Mouse (Mus musculus) stomach, embryonic 16.5 days (tissue): ENCODE results near the gene Col16a1. TPM values are rescaled to one million over a fixed set of nuclear protein-coding genes. Genes with fewer than 3 reads are reported as not detected.

Experiments used
- ATAC-seq: fragments of 200-750 bp; cut with Nextera tagmentation; 2 replicates; pipeline ENCODE4 v1.8.0; 2017; ENCODE audit warnings: moderate number of reproducible peaks, moderate TSS enrichment; ENCODE audit not compliant: insufficient read depth, low FRiP score
- H3K27ac ChIP-seq: fragments of 300-500 bp; sonication (generic); 2 replicates; pipeline ENCODE4 v1.5.1; 2014; ENCODE audit warnings: low read length
- H3K27me3 ChIP-seq: fragments of 300-500 bp; sonication (generic); 2 replicates; pipeline ENCODE4 v1.6.1; 2014; ENCODE audit warnings: low read length, control low read depth, mixed read lengths; ENCODE audit not compliant: control insufficient read depth, insufficient read depth
- H3K36me3 ChIP-seq: fragments of 300-500 bp; sonication (generic); 2 replicates; pipeline ENCODE4 v1.6.1; 2014; ENCODE audit warnings: low read length; ENCODE audit not compliant: control insufficient read depth, insufficient read depth
- H3K4me1 ChIP-seq: fragments of 300-500 bp; sonication (generic); 2 replicates; pipeline ENCODE4 v1.6.1; 2014; ENCODE audit warnings: low read length, control low read depth, mixed read lengths; ENCODE audit not compliant: control insufficient read depth, insufficient read depth
- H3K4me2 ChIP-seq: fragments of 300-500 bp; sonication (generic); 2 replicates; pipeline ENCODE4 v1.6.1; 2014; ENCODE audit warnings: low read depth, low read length, mixed read lengths
- H3K4me3 ChIP-seq: fragments of 300-500 bp; sonication (generic); replicated peaks from 2 replicates; pipeline ENCODE4 v1.5.1; 2014; ENCODE audit warnings: mild to moderate bottlenecking, low read length
- H3K9ac ChIP-seq: fragments of 300-500 bp; sonication (generic); 2 replicates; pipeline ENCODE4 v1.6.1; 2014; ENCODE audit warnings: low read length
- H3K9me3 ChIP-seq: fragments of 300-500 bp; sonication (generic); replicated peaks from 2 replicates; pipeline ENCODE4 v1.6.1; 2016; ENCODE audit warnings: low read length, control low read depth; ENCODE audit not compliant: control insufficient read depth
- WGBS: fragments of 180-500 bp; shearing (Covaris S2); extraction: QIAGEN DNeasy Blood & Tissue Kit; methylation state at CpG from one replicate; pipeline ENCODE4 v1.1.7; 2014; 5-methylcytosine and 5-hydroxymethylcytosine counted together
- polyA plus RNA-seq: library from polyadenylated mRNA; unstranded; fragments of >200 nt; fragmentation: Nextera tagmentation; extraction: Ambion mirVana; gene quantifications from 2 replicates; pipeline ENCODE4 v1.2.1, GENCODE M21; 2015

Gene Col16a1
- polyA plus RNA-seq, 1 experiment from 2014 or later, result 75.1 TPM

GRCm38 (mm10) chr4:130085246-130085820 lies 37.7 kb downstream of the Col16a1 start:
- no peaks in the 10 kb centered on the region for H3K27me3 ChIP-seq
- H3K9ac ChIP-seq, result no peak overlapping the region
- H3K27ac ChIP-seq, result no peak overlapping the region
- no peak overlapping the region for H3K4me3 ChIP-seq
- no peaks in the 10 kb centered on the region for H3K36me3 ChIP-seq
- no peak for ATAC-seq
- no peak overlapping the region for H3K4me2 ChIP-seq
- no peaks in the 10 kb centered on the region for H3K9me3 ChIP-seq
- H3K4me1 ChIP-seq, result no peaks in the 10 kb centered on the region; the same call in 1 of the 2 replicates
- 75% methylated on average over 12 of the region's 12 CpGs for WGBS

- H3K27ac ChIP-seq, result no peak overlapping the region
- no peak overlapping the region for H3K4me3 ChIP-seq
- H3K4me2 ChIP-seq, result no peak overlapping the region
- ATAC-seq, result peak; percentile 14; the same call in 1 of the 2 replicates
- H3K27me3 ChIP-seq, result no peaks in the 10 kb centered on the region
- no peaks in the 10 kb centered on the region for H3K9me3 ChIP-seq
- H3K36me3 ChIP-seq, result no peaks in the 10 kb centered on the region
- no peaks in the 10 kb centered on the region; the same call in 1 of the 2 replicates for H3K4me1 ChIP-seq
- WGBS, result 15% methylated on average over 7 of the region's 7 CpGs
- no peak overlapping the region for H3K9ac ChIP-seq
Observed at GRCm38 (mm10) chr4:130087293-130087692, 39.7 kb downstream of the Col16a1 start.

GRCm38 (mm10) chr4:130095137-130095536 lies 47.5 kb downstream of the Col16a1 start:
- H3K4me1 ChIP-seq, result no peaks in the 10 kb centered on the region
- no peaks in the 10 kb centered on the region for H3K9me3 ChIP-seq
- no peak overlapping the region for H3K9ac ChIP-seq
- WGBS, result 68% methylated on average over 3 of the region's 3 CpGs
- no peak overlapping the region for H3K4me3 ChIP-seq
- no peaks in the 10 kb centered on the region for H3K27me3 ChIP-seq
- ATAC-seq, result no peak
- H3K36me3 ChIP-seq, result no peaks in the 10 kb centered on the region; the same call in 1 of the 2 replicates
- H3K27ac ChIP-seq, result no peak overlapping the region
- no peak overlapping the region for H3K4me2 ChIP-seq

- WGBS, result 33% methylated on average over 8 of the region's 8 CpGs
- ATAC-seq, result no peak
- no peaks in the 10 kb centered on the region for H3K27me3 ChIP-seq
- no peak overlapping the region for H3K9ac ChIP-seq
- H3K9me3 ChIP-seq, result 0 out of 2 replicates have a peak, but pooled peaks cover 3% of the 10 kb centered on the region
- no peak overlapping the region for H3K4me3 ChIP-seq
- peak overlapping the region; percentile 13 for H3K4me2 ChIP-seq
- peaks cover 18% of the 10 kb centered on the region; the same call in 1 of the 2 replicates for H3K4me1 ChIP-seq
- H3K36me3 ChIP-seq, result no peaks in the 10 kb centered on the region; the same call in 1 of the 2 replicates
- H3K27ac ChIP-seq, result no peak overlapping the region; the same call in 1 of the 2 replicates
Observed at GRCm38 (mm10) chr4:130101183-130101582, 53.5 kb downstream of the Col16a1 start.

- no peak within 1 kb of the TSS for H3K4me3 ChIP-seq
- H3K4me1 ChIP-seq, result peaks cover 22% of the 10 kb centered on the region; the same call in 1 of the 2 replicates
- H3K9ac ChIP-seq, result no peak within 1 kb of the TSS
- WGBS, result 7% methylated on average over 6 of the region's 6 CpGs
- peak within 1 kb of the TSS; percentile 13 for H3K4me2 ChIP-seq
- no peaks in the 10 kb centered on the region; the same call in 1 of the 2 replicates for H3K36me3 ChIP-seq
- no peaks in the 10 kb centered on the region for H3K27me3 ChIP-seq
- peak within 1 kb of the TSS; percentile 70 for H3K27ac ChIP-seq
- ATAC-seq, result peak; percentile 11; the same call in 1 of the 2 replicates
- 0 out of 2 replicates have a peak, but pooled peaks cover 3% of the 10 kb centered on the region for H3K9me3 ChIP-seq
Observed at GRCm38 (mm10) chr4:130102111-130102651, 54.5 kb downstream of the Col16a1 start, which contains the start of gene Pef1. Gene Pef1, plus strand, starts transcription at chr4:130102558.

- 0 out of 2 replicates have a peak, but pooled peaks cover 3% of the 10 kb centered on the region for H3K9me3 ChIP-seq
- H3K27me3 ChIP-seq, result no peaks in the 10 kb centered on the region
- no peak overlapping the region for H3K4me2 ChIP-seq
- peaks cover 28% of the 10 kb centered on the region for H3K4me1 ChIP-seq
- ATAC-seq, result no peak
- no peak overlapping the region for H3K9ac ChIP-seq
- 83% methylated on average over 12 of the region's 12 CpGs for WGBS
- no peak overlapping the region for H3K4me3 ChIP-seq
- H3K36me3 ChIP-seq, result no peaks in the 10 kb centered on the region; the same call in 1 of the 2 replicates
- no peak overlapping the region for H3K27ac ChIP-seq
Observed at GRCm38 (mm10) chr4:130103632-130104031, 56.0 kb downstream of the Col16a1 start.

GRCm38 (mm10) chr4:130104584-130104983 lies 56.9 kb downstream of the Col16a1 start:
- H3K4me3 ChIP-seq, result no peak overlapping the region
- peaks cover 33% of the 10 kb centered on the region for H3K4me1 ChIP-seq
- no peaks in the 10 kb centered on the region for H3K27me3 ChIP-seq
- no peak overlapping the region; the same call in 1 of the 2 replicates for H3K27ac ChIP-seq
- H3K4me2 ChIP-seq, result no peak overlapping the region
- no peak overlapping the region for H3K9ac ChIP-seq
- 0 out of 2 replicates have a peak, but pooled peaks cover 3% of the 10 kb centered on the region for H3K9me3 ChIP-seq
- 51% methylated on average over 4 of the region's 4 CpGs for WGBS
- no peaks in the 10 kb centered on the region for H3K36me3 ChIP-seq
- ATAC-seq, result no peak

- peak overlapping the region; percentile 44 for H3K4me2 ChIP-seq
- no peak overlapping the region for H3K27ac ChIP-seq
- H3K36me3 ChIP-seq, result no peaks in the 10 kb centered on the region
- 10% methylated on average over 14 of the region's 14 CpGs for WGBS
- peak overlapping the region; percentile 62 for H3K9ac ChIP-seq
- ATAC-seq, result peak; percentile 63
- 0 out of 2 replicates have a peak, but pooled peaks cover 3% of the 10 kb centered on the region for H3K9me3 ChIP-seq
- peak overlapping the region; percentile 85 for H3K4me3 ChIP-seq
- no peaks in the 10 kb centered on the region for H3K27me3 ChIP-seq
- peaks cover 18% of the 10 kb centered on the region for H3K4me1 ChIP-seq
Observed at GRCm38 (mm10) chr4:130107065-130107443, 59.4 kb downstream of the Col16a1 start.

GRCm38 (mm10) chr4:130107444-130108131 lies 59.9 kb downstream of the Col16a1 start:
- peak overlapping the region; percentile 78 for H3K27ac ChIP-seq
- H3K36me3 ChIP-seq, result no peaks in the 10 kb centered on the region
- H3K9me3 ChIP-seq, result 0 out of 2 replicates have a peak, but pooled peaks cover 3% of the 10 kb centered on the region
- peaks cover 14% of the 10 kb centered on the region for H3K4me1 ChIP-seq
- peak overlapping the region; percentile 85 for H3K4me3 ChIP-seq
- peak; percentile 94 for ATAC-seq
- under 1% methylated on average over 39 of the region's 39 CpGs for WGBS
- H3K27me3 ChIP-seq, result no peaks in the 10 kb centered on the region
- H3K9ac ChIP-seq, result peak overlapping the region; percentile 81
- H3K4me2 ChIP-seq, result peak overlapping the region; percentile 69
